Mouse (Mus musculus): ENCODE data around the gene Vps8.

Gene Vps8

DNA sequence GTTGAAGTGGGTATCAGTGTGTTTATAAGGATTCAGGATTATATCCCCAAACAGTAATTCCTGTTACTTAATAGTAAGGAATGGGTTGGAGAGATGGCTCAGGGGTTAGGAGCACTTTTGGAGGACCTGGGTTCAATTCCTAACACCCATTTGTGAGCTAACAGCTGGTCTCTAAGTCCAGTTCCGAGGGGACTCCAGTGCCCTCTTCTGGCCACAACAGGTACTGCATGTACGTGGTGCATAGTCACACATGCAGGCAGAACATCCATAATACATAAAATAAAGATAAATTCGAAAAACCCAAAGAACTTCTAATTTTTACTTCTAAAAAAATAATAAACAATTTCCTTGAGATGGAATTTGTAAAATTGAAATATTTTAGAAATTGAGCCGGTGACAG, 47.5 kb downstream of the Vps8 start:
- peak; percentile 11 for DNase-seq (ENCODE audit: low read depth, low spot score)

DNA sequence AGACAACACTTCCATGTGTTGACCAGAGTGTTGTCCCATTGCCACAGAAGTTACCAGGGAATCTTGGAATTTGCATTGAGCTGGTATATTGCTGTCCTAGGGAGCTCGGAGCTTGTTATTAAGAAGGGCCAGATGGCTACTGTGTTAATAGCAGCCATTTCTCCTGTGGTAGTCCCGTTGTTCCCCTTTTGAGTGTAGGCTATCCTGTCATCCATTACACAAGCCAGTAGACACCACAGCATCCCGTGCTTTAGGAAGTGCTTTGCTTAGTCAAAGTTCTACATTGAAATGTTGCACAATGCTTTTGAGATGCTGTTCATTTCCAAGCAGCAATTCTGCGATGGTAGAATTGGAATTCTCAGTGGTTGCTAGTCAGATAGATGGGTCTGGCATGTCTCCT, 54.2 kb downstream of the Vps8 start:
- no peak for DNase-seq (ENCODE audit: low read depth, low spot score)

DNA sequence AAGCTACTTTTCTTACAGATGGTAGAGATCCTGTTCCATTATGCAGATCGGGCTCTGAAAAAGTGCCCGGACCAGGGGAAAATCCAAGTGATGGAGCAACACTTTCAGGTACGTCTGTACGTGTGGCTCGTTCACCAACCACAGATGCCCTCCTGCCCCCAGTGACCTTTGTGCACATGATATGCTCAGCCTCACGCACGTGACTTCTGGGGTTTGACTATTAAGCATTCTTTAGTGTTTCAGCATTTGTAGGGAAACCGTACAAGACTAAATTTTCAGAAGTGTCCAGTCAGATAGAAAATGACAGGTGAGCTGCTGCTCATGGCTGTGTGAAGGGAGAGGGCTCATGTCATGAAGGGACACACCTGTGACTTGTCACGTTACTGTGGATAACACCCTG, 55.5 kb downstream of the Vps8 start:
- DNase-seq (ENCODE audit: low read depth, low spot score): no peak

DNA sequence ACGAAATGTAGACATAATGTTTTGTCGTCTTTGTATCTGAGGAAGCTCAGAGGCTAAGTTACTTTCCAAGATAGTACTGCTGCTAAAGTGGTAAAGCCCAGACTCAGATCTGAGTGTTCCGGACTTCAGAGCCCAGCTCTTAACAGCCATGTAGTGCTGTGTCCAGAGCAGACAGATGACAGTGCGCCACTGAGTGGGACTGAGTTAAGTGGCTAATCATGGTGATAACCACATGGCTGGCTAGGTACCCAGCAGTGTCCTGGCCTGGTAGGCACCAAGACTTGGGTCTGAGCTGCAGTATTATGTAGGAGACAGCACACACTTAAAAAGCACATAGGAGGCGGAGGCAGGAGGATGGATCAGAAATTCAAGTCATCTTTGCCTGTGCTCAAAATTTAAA, 60.9 kb downstream of the Vps8 start:
- no peak for DNase-seq (ENCODE audit: low read depth, low spot score)

DNA sequence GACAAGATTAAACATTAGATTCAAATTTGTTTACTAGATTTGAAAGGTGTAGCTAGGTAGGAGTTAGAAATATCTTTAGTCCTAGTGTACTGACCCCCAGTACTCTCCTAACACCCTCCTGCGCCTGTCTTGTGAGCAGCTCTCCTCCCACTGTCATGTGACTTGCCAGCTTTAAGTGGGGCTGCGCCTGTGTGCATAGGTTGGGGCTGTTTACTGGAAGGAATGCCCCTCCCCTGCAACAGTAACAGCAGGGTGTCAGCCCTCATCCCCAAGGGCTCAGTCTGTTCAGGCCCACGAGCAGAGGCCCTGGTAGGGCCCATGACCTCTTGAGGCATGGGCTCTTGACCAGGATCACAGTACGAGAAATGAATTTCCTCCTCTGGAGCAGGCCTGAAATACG, 62.8 kb downstream of the Vps8 start:
- no peak for DNase-seq (ENCODE audit: low read depth, low spot score)

DNA sequence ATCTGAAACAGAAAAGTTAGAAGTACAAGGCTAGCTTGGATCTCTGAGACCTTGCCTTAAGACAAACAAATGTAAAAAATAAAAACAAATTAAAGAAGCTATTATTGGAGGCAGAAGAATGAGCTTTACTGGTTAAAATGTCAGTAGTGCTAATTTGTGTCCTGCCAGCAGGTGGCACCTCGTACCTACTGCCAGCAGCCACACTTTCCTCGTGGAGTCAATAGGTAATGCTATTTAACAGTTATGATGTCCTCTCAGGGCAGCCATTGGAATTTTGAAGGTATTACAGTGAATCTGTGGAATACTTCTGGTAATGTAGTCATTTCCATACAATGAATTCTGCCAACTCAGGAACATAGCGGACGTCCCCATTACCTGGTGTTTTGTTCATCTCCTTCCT, 65.5 kb downstream of the Vps8 start:
- DNase-seq (ENCODE audit: low read depth, low spot score): no peak

DNA sequence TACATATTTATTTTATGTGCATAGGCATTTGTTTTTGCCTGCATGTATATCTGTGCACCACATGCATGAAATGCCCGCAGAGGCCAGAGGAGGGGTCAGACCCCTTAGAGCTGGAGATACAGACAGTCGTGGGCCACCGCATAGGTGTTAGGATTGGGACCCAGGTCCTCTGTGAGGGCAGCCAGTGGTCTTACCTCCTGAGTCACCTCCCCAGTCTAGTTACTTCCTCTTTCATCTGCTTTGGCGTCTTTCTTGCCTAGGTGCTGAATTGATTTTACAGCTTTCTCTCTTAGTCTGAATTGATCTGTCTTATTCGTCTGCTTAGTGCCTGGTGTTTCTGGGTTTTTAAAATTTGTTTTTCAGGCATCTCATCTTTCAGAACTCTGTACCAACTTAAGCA, 69.4 kb downstream of the Vps8 start:
- no peak for DNase-seq (ENCODE audit: low read depth, low spot score)

DNA sequence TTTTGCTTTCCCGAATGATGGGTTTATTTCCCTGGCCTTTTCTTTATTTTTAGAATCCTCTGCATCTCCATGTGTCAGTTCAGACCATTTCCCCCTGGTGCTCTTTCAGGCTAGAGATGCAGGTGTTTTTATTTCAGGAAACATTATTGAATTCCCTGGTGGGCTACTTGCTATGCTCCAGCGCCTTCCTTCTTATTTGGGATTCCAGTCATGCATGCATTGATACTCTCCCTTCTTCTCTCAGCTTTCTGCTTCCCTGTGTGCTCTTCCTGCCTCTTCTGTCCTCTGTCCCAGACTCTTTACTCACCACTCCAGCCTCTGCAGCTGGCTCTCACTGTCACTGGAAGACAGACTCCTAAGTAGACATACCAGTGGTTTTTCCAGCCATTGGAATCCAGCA, 70.0 kb downstream of the Vps8 start:
- DNase-seq (ENCODE audit: low read depth, low spot score): no peak

DNA sequence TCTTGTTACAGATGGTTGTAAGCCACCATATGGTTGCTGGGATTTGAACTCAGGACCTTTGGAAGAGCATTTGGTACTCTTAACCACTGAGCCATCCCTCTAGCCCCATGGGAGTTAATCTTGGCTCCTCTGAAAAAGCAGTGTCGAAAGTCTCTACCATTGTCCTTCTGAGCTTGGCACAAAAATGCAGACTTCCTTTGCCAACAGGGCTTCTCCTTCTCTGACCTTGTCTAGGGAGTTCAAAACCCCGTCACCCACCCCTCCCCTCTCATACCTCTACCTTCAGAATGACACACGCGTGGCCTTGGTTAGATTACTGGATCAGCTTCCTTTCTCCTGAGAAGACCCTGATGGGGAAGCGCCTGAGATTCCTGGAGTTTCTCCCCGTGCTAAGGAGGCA, 71.8 kb downstream of the Vps8 start:
- no peak for DNase-seq (ENCODE audit: low read depth, low spot score)

DNA sequence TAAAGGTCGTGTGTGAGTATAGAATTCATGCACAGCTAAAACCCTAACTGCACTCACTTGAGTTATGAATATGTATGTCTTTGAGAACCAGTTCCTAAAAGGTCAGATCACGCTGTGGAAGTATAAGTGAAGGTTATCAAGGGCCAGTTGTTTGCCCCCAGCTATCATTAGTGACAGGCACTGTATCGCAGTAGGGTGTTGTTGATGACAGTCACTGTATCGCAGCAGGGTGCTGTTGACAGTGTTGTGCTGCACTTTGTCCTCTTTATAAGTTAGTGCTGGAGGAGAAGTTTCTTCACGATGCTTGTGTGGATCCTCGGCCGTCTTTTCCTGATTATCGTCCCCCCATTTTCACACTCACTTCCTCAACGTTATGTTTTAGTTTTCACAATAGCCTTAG, 73.9 kb downstream of the Vps8 start:
- DNase-seq (ENCODE audit: low read depth, low spot score): no peak

DNA sequence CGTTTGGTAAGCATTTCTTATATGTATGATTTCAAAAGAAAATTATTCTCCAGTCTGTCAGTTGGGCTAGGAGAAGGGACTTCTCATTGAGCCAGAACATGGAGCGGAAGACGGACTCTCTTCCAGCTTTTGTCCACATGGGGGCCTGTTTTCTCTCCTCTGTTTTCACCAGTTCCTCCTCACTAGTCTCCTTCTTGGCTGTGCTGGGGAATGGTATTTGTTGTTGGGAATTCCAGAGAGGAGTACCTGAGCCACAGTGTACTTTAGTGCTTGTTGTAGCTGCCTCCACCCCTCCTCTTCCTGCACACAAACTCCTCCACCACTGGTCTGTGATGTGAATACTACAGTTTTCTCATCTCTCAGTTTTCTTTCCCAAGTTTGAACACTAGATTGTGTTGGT, 74.7 kb downstream of the Vps8 start:
- no peak for DNase-seq (ENCODE audit: low read depth, low spot score)

DNA sequence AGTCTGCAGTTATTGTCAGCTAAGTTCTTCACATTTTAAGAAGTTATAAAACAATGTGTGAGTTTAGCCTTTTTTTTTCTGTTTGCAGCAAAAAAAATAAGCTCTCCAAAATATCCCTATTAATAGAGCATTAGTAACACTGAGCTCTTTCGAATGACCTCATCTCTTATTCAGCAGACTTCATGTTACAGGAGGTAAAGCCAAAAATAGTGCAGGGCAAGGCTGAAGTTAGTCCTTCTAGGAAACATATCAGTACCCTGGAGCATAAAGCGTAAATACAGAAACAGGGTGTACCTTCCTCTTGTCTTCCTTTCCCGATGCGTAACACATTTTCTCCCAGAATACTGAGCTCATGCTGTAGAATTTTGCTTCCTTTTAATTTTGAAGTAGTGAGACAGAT, 76.1 kb downstream of the Vps8 start:
- DNase-seq (ENCODE audit: low read depth, low spot score): no peak

DNA sequence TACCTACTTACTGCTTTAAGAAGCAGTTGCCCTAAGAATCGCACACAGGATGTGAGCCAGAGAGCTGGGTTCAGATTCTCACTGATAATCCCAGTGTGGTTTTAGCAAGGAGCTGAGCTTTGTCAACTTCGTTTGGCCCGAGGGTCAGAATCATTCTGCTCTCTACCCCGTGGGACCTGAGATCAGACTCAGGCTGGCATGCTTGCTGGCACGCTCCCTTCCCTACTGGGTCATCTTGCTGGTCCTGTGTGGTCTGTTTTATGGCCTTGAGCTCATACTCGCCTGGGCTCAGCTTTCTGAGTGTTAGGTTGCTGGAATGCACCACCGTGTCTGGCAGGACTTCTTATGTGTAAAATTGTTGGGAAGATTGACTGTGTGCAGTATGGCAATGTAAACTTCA, 76.7 kb downstream of the Vps8 start:
- no peak for DNase-seq (ENCODE audit: low read depth, low spot score)

DNA sequence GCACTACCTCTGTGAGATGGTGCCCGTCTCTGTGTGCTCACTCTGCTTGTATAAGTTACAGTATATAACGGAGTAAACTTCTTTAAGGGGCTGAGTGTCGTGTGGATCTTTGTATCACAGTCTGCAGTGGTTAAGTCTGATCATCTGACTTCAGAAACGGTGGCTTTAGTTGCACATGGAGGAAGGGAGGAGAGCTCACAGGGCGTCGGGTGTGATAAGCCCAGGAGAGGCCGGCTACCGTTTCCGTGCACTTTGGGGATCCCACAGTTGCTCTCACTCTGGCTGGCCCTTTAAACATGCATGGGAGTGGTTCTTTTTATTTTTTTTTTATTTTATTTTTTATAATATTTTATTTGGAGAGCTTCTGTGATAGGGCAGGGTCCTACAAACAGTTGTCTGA, 95.9 kb downstream of the Vps8 start:
- DNase-seq (ENCODE audit: low read depth, low spot score): no peak

DNA sequence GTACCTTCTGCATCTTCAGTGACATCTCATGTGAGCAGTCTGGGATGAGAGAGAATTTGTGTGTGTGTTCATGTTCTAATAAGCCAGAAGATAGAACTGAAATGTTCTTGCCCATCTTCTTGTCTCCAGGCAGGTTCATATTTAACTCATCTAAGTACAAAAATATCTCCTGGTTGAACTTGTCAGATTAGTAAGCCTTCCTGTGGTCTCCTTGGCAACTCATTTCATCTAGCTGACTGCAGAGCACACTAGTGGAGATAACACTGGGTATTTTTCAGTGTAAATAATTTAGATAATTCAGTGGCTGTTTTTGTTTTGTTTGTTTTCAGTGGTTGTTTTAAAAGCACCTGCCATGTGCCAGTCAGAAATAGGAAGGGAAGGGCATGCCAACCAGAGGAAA, 96.9 kb downstream of the Vps8 start:
- DNase-seq (ENCODE audit: low read depth, low spot score): no peak

DNA sequence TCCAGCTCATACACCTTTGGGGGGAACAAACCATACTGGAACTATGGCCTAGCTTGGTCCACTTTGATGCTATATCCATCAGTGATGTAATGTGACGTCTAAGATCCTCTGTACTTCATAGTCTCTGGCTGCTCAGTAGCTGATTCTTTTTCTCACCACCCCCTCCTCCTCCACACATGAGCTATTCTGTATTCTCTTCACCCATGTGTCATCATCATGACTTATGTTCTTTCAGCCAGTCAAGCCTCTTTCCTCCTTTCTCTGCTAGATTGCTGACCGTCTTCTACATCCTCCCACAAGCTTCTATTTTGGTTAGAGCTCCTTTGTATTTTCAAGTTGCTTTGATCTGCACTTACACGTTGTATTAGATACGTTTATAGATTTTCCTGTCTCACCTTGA, 100.8 kb downstream of the Vps8 start:
- no peak for DNase-seq (ENCODE audit: low read depth, low spot score)

DNA sequence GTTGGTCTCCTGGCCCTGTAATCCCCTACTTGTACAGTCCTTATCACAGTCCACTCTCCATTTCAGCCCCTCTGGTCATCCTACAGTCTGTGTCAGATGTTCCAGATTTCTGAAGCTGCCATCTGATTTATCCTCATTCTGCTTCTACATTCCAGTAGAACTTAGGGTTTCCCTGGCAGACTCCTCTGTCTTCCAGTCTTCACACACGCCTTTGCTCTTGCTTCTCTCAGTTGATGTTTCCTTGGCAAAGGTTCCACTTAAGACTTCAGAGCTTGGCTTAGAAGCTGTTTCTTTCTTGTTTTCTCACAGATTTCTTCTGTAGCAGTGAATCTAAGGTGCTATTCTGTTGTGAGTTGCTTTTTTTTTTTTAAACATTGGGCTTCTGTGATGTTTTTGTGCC, 102.5 kb downstream of the Vps8 start:
- DNase-seq (ENCODE audit: low read depth, low spot score): no peak

DNA sequence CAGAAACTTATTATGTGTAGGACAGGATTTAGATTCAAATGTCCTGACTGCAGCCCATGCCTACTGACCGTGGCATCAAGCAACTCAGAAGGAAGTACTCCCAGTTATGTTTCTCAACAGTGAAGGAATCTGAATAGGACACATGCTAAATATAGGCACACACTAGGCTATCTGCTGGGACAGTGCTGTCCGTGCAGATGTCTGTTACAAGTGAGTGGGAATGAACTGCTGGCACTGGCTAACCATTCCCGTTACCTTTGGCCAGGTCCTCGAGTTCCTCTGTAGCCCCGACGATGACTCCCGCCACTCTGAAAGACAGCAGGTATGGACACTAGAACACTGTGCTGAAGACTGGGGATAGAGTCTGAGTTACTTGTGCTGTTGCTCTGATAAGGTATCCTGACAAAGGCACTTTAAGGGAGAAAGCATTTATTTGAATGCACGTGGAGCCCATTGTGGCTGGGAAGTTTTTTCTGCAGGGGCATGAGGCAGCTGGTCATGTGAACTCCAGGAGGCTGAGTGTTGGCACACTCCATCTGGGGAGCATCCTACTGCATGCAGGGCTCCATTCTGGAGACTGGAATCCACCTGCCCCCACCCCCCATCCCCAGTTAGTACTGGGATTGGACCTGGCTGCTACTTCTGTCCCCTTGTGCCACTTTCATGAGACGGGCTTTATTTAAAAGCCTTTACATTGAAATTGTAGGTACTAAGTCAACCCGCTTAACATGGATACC, 104.5 kb downstream of the Vps8 start:
- DNase-seq (ENCODE audit: low read depth, low spot score): no peak

DNA sequence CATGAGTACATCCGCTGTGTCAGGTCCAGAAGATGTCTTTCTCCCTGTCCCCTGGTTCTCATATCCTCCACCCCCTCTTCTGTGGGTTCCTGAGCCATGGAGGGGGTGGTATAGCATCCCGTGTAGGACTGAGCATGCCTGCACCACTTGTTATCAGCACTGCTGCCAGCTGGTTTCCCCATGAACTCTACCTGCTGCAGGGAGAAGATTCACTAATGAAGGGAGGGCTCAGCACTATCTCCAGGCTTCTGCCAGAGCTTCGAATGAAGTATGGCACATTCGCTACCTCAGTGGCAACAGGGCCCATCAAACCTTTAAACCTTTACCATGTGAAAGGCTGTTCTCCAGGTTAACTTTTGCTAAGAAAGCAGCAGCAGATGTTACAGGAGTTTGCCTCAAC, 110.6 kb downstream of the Vps8 start:
- no peak for DNase-seq (ENCODE audit: low read depth, low spot score)

DNA sequence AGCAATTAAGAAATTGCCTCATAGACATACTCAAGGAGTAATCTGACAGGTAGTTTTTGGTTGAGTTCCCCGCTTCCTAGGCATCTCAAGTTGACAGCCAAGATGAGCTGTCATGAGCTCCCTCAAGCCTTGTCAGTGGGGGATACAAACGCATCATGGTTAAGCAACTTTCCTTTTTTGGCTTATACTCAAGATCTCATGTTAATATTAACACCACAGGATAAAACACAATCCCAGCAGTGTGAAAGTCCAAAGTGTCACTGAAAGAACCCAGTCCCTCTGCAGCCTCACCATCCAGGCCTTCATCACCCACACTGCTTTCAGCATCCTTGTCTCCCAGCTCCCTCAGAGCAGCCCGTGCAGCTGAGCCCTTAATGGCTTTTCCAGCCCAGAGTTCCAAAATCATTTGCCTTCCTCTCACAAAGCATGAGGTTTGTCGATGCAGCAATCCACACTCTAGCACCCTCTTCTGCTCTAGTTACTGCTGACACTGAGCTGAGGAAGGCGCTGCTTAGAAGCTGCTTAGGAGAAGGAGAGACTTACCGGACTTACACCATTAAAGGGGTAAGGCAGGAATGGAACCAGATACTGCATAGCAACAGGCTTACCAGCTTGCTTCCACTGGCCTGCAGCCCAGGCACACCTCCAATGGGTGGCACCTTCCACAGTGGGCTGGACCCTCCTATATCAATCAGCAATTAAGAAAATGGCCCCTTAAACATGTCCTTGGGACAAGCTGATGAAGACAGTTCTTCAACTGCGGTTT, 113.5 kb downstream of the Vps8 start:
- no peak for DNase-seq (ENCODE audit: low read depth, low spot score)

DNA sequence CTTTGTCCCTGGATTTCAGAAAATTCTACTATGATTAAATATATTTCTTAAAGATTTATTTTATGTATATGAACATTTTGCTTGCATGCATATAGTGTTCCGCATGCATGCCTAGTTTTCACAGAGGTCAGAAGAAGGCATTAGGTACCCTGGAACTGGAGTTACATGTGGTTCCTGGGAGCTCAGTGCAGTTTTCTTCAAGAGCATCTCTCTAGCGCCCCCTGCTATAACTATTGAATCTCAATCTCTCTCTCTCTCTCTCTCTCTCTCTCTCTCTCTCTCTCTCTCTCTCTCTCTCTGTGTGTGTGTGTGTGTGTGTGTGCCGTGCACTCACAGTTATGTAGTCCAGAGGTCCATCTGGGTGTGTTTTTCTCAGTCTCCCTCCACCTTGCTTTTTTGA, 114.4 kb downstream of the Vps8 start:
- DNase-seq (ENCODE audit: low read depth, low spot score): no peak

DNA sequence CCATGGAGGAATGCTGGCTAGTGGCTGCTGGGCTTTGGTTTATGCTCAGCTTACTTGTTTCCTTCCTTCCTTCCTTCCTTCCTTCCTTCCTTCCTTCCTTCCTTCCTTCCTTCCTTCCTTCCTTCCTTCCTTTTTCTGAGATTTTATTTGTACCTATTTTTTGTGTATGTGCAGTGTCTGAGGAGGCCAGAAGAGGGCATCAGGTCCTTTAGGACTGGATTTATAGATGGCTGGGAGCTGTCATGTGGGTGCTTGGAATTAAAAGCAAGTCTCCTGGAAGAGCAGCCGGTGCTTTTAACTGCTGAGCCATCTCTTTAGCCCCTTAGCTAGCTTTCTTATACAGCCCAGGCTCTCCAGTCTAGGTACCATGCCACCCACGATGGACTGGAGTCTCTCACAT, 116.0 kb downstream of the Vps8 start:
- no peak for DNase-seq (ENCODE audit: low read depth, low spot score)

DNA sequence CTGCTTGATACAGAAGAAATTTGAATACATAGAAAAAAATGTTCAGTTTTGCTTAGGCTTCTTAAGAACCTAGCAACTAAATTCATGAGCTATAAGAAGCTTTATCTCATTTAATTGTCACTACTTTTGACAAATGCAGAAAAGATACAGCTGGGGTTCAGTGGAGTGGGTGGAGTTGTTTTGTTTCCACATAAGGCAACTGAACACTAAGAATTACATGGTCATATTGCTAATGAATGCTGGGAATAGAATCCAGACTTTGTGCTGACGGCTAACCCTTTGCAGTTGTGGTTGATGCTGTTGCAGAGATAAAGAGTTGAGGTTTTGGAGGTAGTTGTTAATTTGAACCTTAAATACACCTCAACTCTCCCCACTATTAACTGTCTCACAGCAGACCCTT, 119.6 kb downstream of the Vps8 start:
- no peak for DNase-seq (ENCODE audit: low read depth, low spot score)

DNA sequence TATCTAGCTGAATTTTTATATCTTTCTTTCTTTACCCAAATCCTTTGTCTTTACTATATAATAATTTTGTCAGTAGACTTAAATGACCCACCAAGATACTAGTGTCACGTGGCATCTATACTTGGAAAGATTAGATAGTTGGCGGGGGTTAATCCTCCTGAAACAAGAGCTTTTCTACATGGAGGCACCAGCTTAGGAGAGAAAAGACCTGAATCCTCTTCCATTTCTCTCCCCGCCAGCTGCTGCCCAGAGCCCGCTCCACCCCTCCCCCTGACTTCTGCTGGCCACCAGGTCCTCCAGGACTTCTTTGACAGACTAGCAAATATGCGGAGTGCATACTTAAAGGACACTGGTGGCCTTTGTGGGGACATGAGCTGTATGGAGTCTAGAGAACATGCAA, 124.5 kb downstream of the Vps8 start:
- no peak for DNase-seq (ENCODE audit: low read depth, low spot score)
